Mouse (Mus musculus) thymus, adult 2 months (tissue): ENCODE results near the gene Sipa1l1.

Experiments used
- CTCF ChIP-seq: fragments of 200-500 bp; IDR thresholded peaks from 2 replicates; pipeline ENCODE4 v1.5.1; 2012; ENCODE audit warnings: mild to moderate bottlenecking, control low read depth, low read length, moderate library complexity, borderline replicate concordance; ENCODE audit not compliant: control insufficient read depth, poor library complexity, insufficient read depth; ENCODE audit errors: extremely low read depth
- POLR2A ChIP-seq: fragments of 200-500 bp; IDR thresholded peaks from 2 replicates; pipeline ENCODE4 v1.6.1; 2012; ENCODE audit warnings: mild to moderate bottlenecking, low read length, control low read depth, moderate library complexity; ENCODE audit not compliant: control insufficient read depth, poor library complexity, insufficient read depth; ENCODE audit errors: extremely low read depth

- no peak for TF ChIP-seq CTCF
- TF ChIP-seq POLR2A, result no peak
Measured at GRCm38 (mm10) chr12:82479393-82479792, 310.3 kb downstream of the Sipa1l1 start.
